Mouse (Mus musculus) intestine, embryonic 14.5 days (tissue): ENCODE measurements around the gene Gm20518. TPM values are rescaled to one million over a fixed set of nuclear protein-coding genes. Genes with fewer than 3 reads are reported as not detected.
A peak's percentile ranks its signal among the peaks of the same experiment; 100 is the strongest.

Experiments used
- ATAC-seq: fragments of 200-750 bp; cut with Nextera tagmentation; replicated peaks from 2 replicates; pipeline ENCODE4 v1.8.0; 2017; ENCODE audit warnings: low read depth, moderate number of reproducible peaks, moderate TSS enrichment, moderate library complexity; ENCODE audit not compliant: low FRiP score, low TSS enrichment
- DNase-seq: peaks from one replicate; pipeline ENCODE4 v3.0.0-alpha.2; 2018; ENCODE audit warnings: low spot score
- H3K27ac ChIP-seq: fragments of 300-500 bp; sonication (generic); 2 replicates; pipeline ENCODE4 v1.5.1; 2014; ENCODE audit warnings: low read depth, mild to moderate bottlenecking, control low read depth
- H3K27me3 ChIP-seq: fragments of 300-500 bp; sonication (generic); replicated peaks from 2 replicates; pipeline ENCODE4 v1.6.1; 2014; ENCODE audit warnings: low read length, control low read depth; ENCODE audit not compliant: control insufficient read depth, insufficient read depth
- H3K36me3 ChIP-seq: fragments of 300-500 bp; sonication (generic); 2 replicates; pipeline ENCODE4 v1.6.1; 2014; ENCODE audit warnings: low read length, control low read depth; ENCODE audit not compliant: control insufficient read depth, insufficient read depth
- H3K4me1 ChIP-seq: fragments of 300-500 bp; sonication (generic); replicated peaks from 2 replicates; pipeline ENCODE4 v1.6.1; 2014; ENCODE audit warnings: low read length, control low read depth, mixed read lengths; ENCODE audit not compliant: control insufficient read depth, insufficient read depth
- H3K4me2 ChIP-seq: fragments of 300-500 bp; sonication (generic); 2 replicates; pipeline ENCODE4 v1.6.1; 2014; ENCODE audit warnings: low read length
- H3K4me3 ChIP-seq: fragments of 300-500 bp; sonication (generic); 2 replicates; pipeline ENCODE4 v1.5.1; 2014; ENCODE audit warnings: low read depth, low read length, control low read depth, mixed read lengths
- H3K9ac ChIP-seq: fragments of 300-500 bp; sonication (generic); 2 replicates; pipeline ENCODE4 v1.6.1; 2014; ENCODE audit warnings: mild to moderate bottlenecking, low read length
- H3K9me3 ChIP-seq: fragments of 300-500 bp; sonication (generic); 2 replicates; pipeline ENCODE4 v1.6.1; 2016; ENCODE audit warnings: low read length, control low read depth; ENCODE audit not compliant: control insufficient read depth
- WGBS: fragments of 180-500 bp; shearing (Covaris S2); extraction: QIAGEN DNeasy Blood & Tissue Kit; methylation state at CpG from one replicate; pipeline ENCODE4 v1.1.7; 2014; 5-methylcytosine and 5-hydroxymethylcytosine counted together
- polyA plus RNA-seq: library from polyadenylated mRNA; unstranded; fragments of >200 nt; fragmentation: Nextera tagmentation; extraction: Ambion mirVana; gene quantifications from 2 replicates; pipeline ENCODE4 v1.2.1, GENCODE M21; 2014

Gene Gm20518
- polyA plus RNA-seq, 1 experiment from 2014 or later, result 0.37 TPM

DNA sequence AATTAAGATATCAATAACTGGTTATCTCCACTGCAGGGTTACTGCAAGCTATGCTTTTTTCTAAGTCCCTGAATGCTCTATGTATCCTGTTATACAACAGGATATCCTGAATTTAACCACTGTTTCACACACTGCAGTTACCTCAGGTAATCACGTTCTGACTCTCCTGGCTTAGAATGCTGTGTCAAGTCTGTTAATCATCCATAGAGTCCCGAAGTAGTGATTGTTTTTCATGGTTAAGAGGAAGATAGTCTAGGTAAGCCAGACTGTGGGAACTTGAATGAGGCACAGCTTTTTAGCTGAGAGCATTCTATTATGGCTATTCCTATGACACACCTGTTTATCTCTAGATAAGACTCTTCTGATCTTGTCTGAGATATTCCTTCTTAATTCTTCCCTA, 26.2 kb downstream of the Gm20518 start:
- Histone ChIP-seq H3K4me2 (no peak overlapping the region), H3K4me3 (no peak overlapping the region), H3K4me1 (no peaks in the 10 kb centered on the region), H3K27ac (no peak overlapping the region), H3K36me3 (peaks cover 22% of the 10 kb centered on the region), H3K27me3 (no peaks in the 10 kb centered on the region), H3K9ac (no peak overlapping the region), H3K9me3 (no peaks in the 10 kb centered on the region)
- no peak for DNase-seq
- no peak for ATAC-seq
- WGBS, result 64% methylated on average over 2 of the region's 2 CpGs

DNA sequence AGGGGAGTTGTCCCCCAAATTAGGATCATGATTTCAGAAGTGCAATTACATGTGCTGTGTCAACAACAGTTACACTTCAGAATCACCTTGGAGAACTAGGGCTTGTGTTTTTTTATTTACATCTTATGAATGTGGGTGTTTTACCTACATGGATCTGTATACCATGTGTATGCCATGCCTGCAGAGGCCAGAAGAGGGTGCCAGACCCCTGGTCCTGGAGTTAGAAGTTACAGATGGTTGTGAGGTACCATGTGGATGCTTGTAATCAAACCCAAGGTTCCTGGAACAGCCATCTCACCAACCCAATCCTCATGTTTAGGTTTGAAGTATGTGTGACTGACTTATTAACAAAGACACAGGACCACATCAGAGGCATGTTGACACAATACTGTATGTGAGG, 32.9 kb downstream of the Gm20518 start:
- DNase-seq (no peak), ATAC-seq (0 out of 2 replicates have a peak, but pooled peaks have one; percentile 58)
- Histone ChIP-seq H3K27me3 (no peaks in the 10 kb centered on the region), H3K9me3 (no peaks in the 10 kb centered on the region), H3K4me1 (no peaks in the 10 kb centered on the region), H3K4me2 (no peak overlapping the region), H3K4me3 (no peak overlapping the region), H3K36me3 (peaks cover 75% of the 10 kb centered on the region), H3K9ac (no peak overlapping the region), H3K27ac (no peak overlapping the region)

DNA sequence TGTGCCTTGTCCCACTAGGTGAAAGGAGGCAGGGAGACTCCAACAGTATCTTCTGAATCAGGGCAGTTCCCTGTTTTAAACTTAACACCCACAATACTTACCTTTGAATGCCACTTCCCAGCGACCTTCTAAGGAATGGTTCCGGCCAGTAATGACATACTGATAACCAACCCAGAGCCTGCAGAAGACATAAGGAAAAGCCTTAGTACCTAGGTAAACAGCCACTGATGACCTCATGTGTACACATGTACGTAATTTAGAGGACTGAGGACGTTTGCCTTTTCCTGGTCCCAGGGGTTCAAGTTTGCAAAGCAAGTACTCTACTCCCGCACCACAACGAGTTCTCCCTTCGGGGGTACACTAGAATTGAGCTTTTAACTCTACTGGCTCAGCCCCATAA, 34.3 kb downstream of the Gm20518 start:
- Histone ChIP-seq H3K27me3 (no peaks in the 10 kb centered on the region), H3K9ac (no peak overlapping the region), H3K9me3 (no peaks in the 10 kb centered on the region), H3K4me1 (no peaks in the 10 kb centered on the region), H3K4me3 (no peak overlapping the region), H3K4me2 (no peak overlapping the region), H3K36me3 (peaks cover 87% of the 10 kb centered on the region), H3K27ac (no peak overlapping the region)
- DNase-seq, result no peak
- no peak for ATAC-seq
- WGBS, result 74% methylated on average over 7 of the region's 7 CpGs

DNA sequence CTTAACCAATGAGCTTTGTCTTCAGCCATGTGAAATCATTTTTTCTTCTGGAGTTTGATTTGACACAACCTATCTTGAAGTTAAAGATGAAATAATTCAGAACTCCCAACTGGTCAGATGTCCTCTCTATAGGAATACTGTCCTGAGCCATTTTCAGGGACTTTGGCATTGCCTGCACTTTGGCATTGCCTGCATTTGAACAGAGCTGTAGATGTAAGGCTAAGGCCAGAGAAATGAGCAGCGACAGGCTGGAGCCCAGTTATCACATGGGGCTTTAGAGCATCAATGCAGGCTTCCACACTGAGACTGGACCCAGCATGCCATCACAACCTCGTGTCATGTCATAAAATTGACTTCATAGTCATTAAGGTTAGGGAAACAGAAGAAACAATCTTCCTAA, 38.2 kb downstream of the Gm20518 start:
- no peaks in the 10 kb centered on the region for H3K9me3 ChIP-seq
- no peak for DNase-seq
- 89% methylated on average over 2 of the region's 2 CpGs for WGBS
- H3K4me2 ChIP-seq, result no peak overlapping the region
- peaks cover 92% of the 10 kb centered on the region for H3K36me3 ChIP-seq
- ATAC-seq, result no peak
- H3K9ac ChIP-seq, result no peak overlapping the region
- H3K4me1 ChIP-seq, result no peaks in the 10 kb centered on the region
- no peak overlapping the region for H3K4me3 ChIP-seq
- H3K27me3 ChIP-seq, result no peaks in the 10 kb centered on the region
- H3K27ac ChIP-seq, result no peak overlapping the region

DNA sequence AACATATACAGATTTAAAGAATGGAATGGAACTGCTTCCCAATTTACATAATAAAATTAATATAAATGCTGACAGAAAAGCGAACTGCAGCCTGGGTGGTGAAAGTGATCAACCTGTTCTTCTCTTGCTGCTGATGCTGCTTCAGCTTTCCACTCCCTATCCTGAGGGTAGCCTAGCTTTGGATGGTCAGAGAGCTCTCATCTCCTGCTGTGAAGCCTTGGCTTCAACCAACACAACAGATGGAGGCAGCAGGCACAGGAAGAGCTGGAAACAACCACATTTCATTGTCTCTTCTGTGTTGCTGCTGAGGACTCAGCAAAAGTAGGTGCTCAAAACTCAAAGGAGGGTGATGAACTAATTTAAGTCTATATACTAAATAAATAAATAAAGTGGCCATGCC, 39.6 kb downstream of the Gm20518 start:
- DNase-seq (no peak), ATAC-seq (no peak)
- peaks cover 92% of the 10 kb centered on the region for H3K36me3 ChIP-seq
- no peak overlapping the region for H3K9ac ChIP-seq
- 97% methylated on average over 1 of the region's 1 CpGs for WGBS
- no peaks in the 10 kb centered on the region for H3K27me3 ChIP-seq
- H3K9me3 ChIP-seq, result no peaks in the 10 kb centered on the region
- H3K4me3 ChIP-seq, result no peak overlapping the region
- no peak overlapping the region for H3K27ac ChIP-seq
- H3K4me1 ChIP-seq, result no peaks in the 10 kb centered on the region
- no peak overlapping the region for H3K4me2 ChIP-seq

DNA sequence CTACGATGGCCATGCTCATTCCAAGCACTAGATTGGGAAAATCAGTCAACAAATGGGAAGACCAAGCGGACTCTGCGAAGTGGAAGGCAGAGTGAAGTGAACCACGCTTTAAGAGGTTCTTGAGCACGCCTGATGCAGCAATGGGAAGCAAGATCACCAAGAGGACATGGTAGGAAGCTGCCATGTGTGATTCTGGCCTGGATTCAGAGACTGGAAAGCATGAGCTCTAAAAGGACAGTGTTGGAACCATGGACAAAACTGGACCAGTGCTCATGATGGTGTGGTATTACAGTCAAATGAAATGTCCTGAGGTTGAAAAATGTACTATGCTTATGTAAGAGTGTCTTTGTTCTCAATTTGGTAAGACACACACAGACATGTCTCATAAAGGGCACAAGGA, 40.1 kb downstream of the Gm20518 start:
- Histone ChIP-seq H3K27ac (no peak overlapping the region), H3K9me3 (no peaks in the 10 kb centered on the region), H3K4me1 (no peaks in the 10 kb centered on the region), H3K4me3 (no peak overlapping the region), H3K4me2 (no peak overlapping the region), H3K9ac (no peak overlapping the region), H3K27me3 (no peaks in the 10 kb centered on the region), H3K36me3 (peaks cover 92% of the 10 kb centered on the region)
- WGBS, result 95% methylated on average over 5 of the region's 5 CpGs
- ATAC-seq (no peak), DNase-seq (no peak)

DNA sequence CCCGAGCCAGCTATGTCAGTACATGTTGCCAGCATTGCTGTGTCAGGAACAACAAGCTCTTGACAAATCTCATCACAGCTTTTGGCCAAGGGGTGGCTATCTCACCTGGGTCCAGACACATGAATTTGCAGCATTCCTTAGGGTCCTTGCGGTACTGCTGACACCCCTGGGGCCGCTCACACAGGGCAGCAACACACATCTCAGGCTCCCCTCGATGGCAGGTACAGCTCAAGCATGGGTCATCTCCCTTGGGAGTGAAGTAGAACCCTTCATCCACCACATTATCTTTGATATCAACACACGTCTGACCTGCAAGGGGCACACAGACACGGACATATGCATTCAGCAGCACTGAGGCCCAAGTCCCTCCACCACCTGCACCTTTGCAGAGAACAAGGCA, 42.0 kb downstream of the Gm20518 start:
- no peak for ATAC-seq
- Histone ChIP-seq H3K27ac (no peak overlapping the region), H3K27me3 (no peaks in the 10 kb centered on the region), H3K36me3 (peaks cover 94% of the 10 kb centered on the region), H3K4me3 (no peak overlapping the region), H3K9me3 (no peaks in the 10 kb centered on the region), H3K4me1 (no peaks in the 10 kb centered on the region), H3K4me2 (no peak overlapping the region), H3K9ac (no peak overlapping the region)
- DNase-seq, result no peak
- WGBS, result 85% methylated on average over 6 of the region's 6 CpGs

DNA sequence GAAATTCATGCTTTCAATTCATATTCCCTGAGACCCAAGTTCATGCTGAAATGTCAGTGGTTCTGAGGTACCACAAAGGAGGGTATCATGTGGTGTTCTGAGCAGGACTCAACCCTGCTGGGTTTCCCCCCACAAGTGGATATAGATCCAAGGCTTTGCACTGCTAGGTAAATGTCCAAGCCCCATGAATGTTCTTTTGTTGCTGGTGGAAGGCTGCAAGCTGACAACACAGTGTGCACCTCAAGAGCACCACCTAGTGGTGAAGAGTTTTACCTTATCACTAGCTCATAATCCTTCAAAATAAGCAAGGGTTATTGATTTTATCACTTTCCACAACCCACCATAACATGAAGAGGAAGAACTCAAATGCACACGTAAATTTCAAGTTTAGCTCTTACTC, 42.5 kb downstream of the Gm20518 start:
- no peak overlapping the region for H3K4me2 ChIP-seq
- WGBS, result 19% methylated on average over 1 of the region's 1 CpGs
- no peaks in the 10 kb centered on the region for H3K4me1 ChIP-seq
- H3K27me3 ChIP-seq, result no peaks in the 10 kb centered on the region
- DNase-seq (no peak), ATAC-seq (no peak)
- no peak overlapping the region for H3K9ac ChIP-seq
- H3K4me3 ChIP-seq, result no peak overlapping the region
- peaks cover 94% of the 10 kb centered on the region for H3K36me3 ChIP-seq
- H3K27ac ChIP-seq, result no peak overlapping the region
- no peaks in the 10 kb centered on the region for H3K9me3 ChIP-seq

DNA sequence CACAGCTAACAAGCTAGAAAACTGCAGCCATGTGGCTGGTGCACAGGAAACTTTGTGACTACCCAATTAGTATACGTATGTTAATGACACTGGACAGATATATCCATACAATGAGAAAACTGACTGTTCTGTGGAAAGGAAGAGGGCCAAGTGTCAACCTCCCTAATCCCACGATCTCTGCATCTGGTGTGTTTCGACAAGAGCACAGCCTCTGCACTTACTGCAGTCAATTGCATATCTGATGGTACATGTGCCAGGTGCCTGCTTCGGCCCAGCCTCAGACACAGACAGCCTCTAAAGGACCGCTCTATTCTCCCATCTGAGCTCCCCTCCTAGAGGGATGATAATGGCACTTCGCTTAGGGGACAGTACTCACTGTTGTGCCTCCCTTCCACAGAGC, 43.0 kb downstream of the Gm20518 start:
- H3K9me3 ChIP-seq, result no peaks in the 10 kb centered on the region
- H3K36me3 ChIP-seq, result peaks cover 94% of the 10 kb centered on the region
- DNase-seq (no peak), ATAC-seq (no peak)
- no peaks in the 10 kb centered on the region for H3K27me3 ChIP-seq
- H3K4me1 ChIP-seq, result no peaks in the 10 kb centered on the region
- no peak overlapping the region for H3K4me2 ChIP-seq
- no peak overlapping the region for H3K9ac ChIP-seq
- H3K4me3 ChIP-seq, result no peak overlapping the region
- 96% methylated on average over 6 of the region's 6 CpGs for WGBS
- no peak overlapping the region for H3K27ac ChIP-seq
